Mouse (Mus musculus) CH12.LX (cell line): ENCODE data around the gene Igsf8.

ENCODE experiments used
- CHD2 ChIP-seq: IDR thresholded peaks from 2 replicates; pipeline ENCODE4 v1.6.1; 2011; ENCODE audit warnings: low read length, improper control_type of control experiment
- E2F4 ChIP-seq: IDR thresholded peaks from 2 replicates; pipeline ENCODE4 v1.6.1; 2011; ENCODE audit warnings: low read depth, low read length, improper control_type of control experiment; ENCODE audit not compliant: insufficient replicate concordance
- ZMIZ1 ChIP-seq: IDR thresholded peaks from 2 replicates; pipeline ENCODE4 v1.6.1; 2012; ENCODE audit warnings: low read depth, mild to moderate bottlenecking, inconsistent platforms, low read length, improper control_type of control experiment

- TF ChIP-seq ZMIZ1 (no peak), CHD2 (no peak), E2F4 (no peak)
Observed at GRCm38 (mm10) chr1:172329616-172330015, 68.2 kb downstream of the Igsf8 start.
